Mouse (Mus musculus): ENCODE data around the gene Ssb. TPM values are rescaled to one million over a fixed set of nuclear protein-coding genes. Genes with fewer than 3 reads are reported as not detected.
"Not testable (repeated sequence)": the region's sequence is repeated elsewhere in the genome, so short reads cannot be mapped to it uniquely, and the experiment has no call there.

Ssb gene
- polyA plus RNA-seq, 1 experiment from 2014 or later: 292 TPM

DNA sequence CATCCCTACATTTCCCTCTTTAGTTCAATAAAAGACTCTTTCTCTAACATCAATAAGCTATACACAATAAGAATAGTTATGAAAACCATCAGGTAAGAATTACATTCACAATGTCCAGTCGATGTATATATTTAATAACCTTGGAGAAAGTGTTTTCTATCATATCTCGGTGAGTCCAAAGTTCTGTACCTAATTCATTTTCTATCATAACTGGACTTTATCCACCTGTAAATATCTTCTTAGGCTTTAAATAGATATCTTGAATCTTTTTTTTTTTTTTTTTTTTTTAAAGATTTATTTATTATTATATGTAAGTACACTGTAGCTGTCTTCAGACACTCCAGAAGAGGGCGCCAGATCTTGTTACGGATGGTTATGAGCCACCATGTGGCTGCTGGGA, 46.0 kb downstream of the Ssb start:
- not testable (repeated sequence) for H3K9ac ChIP-seq (ENCODE audit: low read length); ATAC-seq (ENCODE audit: low read depth); H3K4me1 ChIP-seq (replicated peaks; ENCODE audit: control insufficient read depth, insufficient read depth, low read length); H3K9me3 ChIP-seq (ENCODE audit: control insufficient read depth, low read length); H3K36me3 ChIP-seq (ENCODE audit: control insufficient read depth, insufficient read depth, low read length); H3K4me3 ChIP-seq (ENCODE audit: low read length); H3K27me3 ChIP-seq (ENCODE audit: control insufficient read depth, insufficient read depth, low read depth, low read length); H3K27ac ChIP-seq (ENCODE audit: low read length); H3K4me2 ChIP-seq (ENCODE audit: low read depth, low read length)
- 91% methylated on average over 4 of the region's 4 CpGs for WGBS

DNA sequence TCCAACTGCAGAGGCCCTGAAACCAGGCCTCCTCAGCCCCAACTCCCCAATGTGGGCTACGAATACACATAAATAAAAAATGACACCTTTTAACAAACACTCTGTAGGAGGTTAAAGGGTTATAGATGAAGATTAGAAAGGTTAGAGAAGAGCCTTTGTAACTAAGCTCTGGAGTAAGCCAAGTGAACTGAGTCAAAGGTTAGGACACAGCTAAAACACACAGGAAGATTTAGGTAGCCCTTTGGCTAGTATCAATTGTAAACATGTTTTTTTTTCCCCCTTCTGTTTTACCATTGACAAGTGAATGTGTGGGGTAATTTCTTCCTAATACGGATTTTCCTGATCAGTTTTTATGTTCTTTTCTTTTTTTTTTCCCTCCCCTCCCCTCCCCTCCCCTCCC, 51.4 kb downstream of the Ssb start:
- Histone ChIP-seq H3K4me1 (replicated peaks; ENCODE audit: control insufficient read depth, insufficient read depth, low read length) (no peaks in the 10 kb centered on the region), H3K9me3 (ENCODE audit: control insufficient read depth, low read length) (no peaks in the 10 kb centered on the region), H3K9ac (ENCODE audit: low read length) (no peak overlapping the region), H3K27me3 (ENCODE audit: control insufficient read depth, insufficient read depth, low read depth, low read length) (no peaks in the 10 kb centered on the region), H3K4me2 (ENCODE audit: low read depth, low read length) (no peak overlapping the region), H3K27ac (ENCODE audit: low read length) (no peak overlapping the region), H3K4me3 (ENCODE audit: low read length) (no peak overlapping the region), H3K36me3 (ENCODE audit: control insufficient read depth, insufficient read depth, low read length) (peaks cover 9% of the 10 kb centered on the region)
- ATAC-seq (ENCODE audit: low read depth): no peak
- 50% methylated on average over 2 of the region's 2 CpGs for WGBS

DNA sequence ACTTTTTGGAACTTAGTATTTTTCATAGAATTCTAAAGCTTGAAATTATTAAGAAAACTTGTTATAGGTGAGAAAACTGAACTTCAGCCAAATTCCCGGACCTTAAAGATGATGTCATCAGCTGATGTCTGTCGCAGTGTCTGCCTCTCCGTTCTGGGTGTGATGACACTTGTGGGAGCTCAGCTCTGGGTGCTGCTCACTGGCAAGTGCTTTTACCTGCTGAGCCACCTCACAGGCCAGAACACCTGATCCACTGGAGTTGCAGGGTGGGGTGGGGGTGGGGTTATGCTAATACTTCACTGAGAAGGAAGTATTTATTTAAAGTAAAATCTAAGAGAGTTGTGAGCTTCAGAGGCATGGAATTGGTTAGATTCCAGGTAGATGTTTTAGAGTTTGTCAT, 55.9 kb downstream of the Ssb start:
- H3K9ac ChIP-seq (ENCODE audit: low read length): no peak overlapping the region
- no peak overlapping the region for H3K4me2 ChIP-seq (ENCODE audit: low read depth, low read length)
- 69% methylated on average over 3 of the region's 3 CpGs for WGBS
- H3K4me1 ChIP-seq (replicated peaks; ENCODE audit: control insufficient read depth, insufficient read depth, low read length): no peaks in the 10 kb centered on the region
- no peak for ATAC-seq (ENCODE audit: low read depth)
- H3K27me3 ChIP-seq (ENCODE audit: control insufficient read depth, insufficient read depth, low read depth, low read length): no peaks in the 10 kb centered on the region
- H3K9me3 ChIP-seq (ENCODE audit: control insufficient read depth, low read length): no peaks in the 10 kb centered on the region
- H3K36me3 ChIP-seq (ENCODE audit: control insufficient read depth, insufficient read depth, low read length): peaks cover 11% of the 10 kb centered on the region
- no peak overlapping the region for H3K4me3 ChIP-seq (ENCODE audit: low read length)
- H3K27ac ChIP-seq (ENCODE audit: low read length): no peak overlapping the region

Other genes starting within 250 kb of the Ssb start
- gene Bbs5, start 214.4 kb upstream of the Ssb start, polyA plus RNA-seq (2015; fragmentation: Nextera tagmentation; extraction: Ambion mirVana): 18.3 and 19.7 TPM in 2 replicates
- gene Klhl41, start 191.4 kb upstream of the Ssb start, polyA plus RNA-seq (2015; fragmentation: Nextera tagmentation; extraction: Ambion mirVana): 1.8 and 2.9 TPM in 2 replicates
- 9.0 and 9.8 TPM in 2 replicates for gene Fastkd1, start 148.0 kb upstream of the Ssb start, polyA plus RNA-seq (2015; fragmentation: Nextera tagmentation; extraction: Ambion mirVana)
- 123 and 125 TPM in 2 replicates for gene Ppig, start 139.0 kb upstream of the Ssb start, polyA plus RNA-seq (2015; fragmentation: Nextera tagmentation; extraction: Ambion mirVana)
- 3.0 and 3.4 TPM in 2 replicates for gene Ccdc173, start 72.0 kb upstream of the Ssb start, polyA plus RNA-seq (2015; fragmentation: Nextera tagmentation; extraction: Ambion mirVana)
- 21.3 and 21.9 TPM in 2 replicates for gene Phospho2, start 71.9 kb upstream of the Ssb start, polyA plus RNA-seq (2015; fragmentation: Nextera tagmentation; extraction: Ambion mirVana)
- 39.6 and 43.1 TPM in 2 replicates for gene Klhl23, start 39.6 kb upstream of the Ssb start, polyA plus RNA-seq (2015; fragmentation: Nextera tagmentation; extraction: Ambion mirVana)
- gene Mettl5, start 24.1 kb downstream of the Ssb start, polyA plus RNA-seq (2015; fragmentation: Nextera tagmentation; extraction: Ambion mirVana): 36.9 and 38.0 TPM in 2 replicates
- gene Ubr3, start 35.7 kb downstream of the Ssb start, polyA plus RNA-seq (2015; fragmentation: Nextera tagmentation; extraction: Ambion mirVana): 10.4 and 12.7 TPM in 2 replicates
- gene Myo3b, start 177.6 kb downstream of the Ssb start, polyA plus RNA-seq (2015; fragmentation: Nextera tagmentation; extraction: Ambion mirVana): 0.70 and 1.0 TPM in 2 replicates